Mouse (Mus musculus) kidney, adult 2 months (tissue): ENCODE data around the gene Abca7. TPM values are rescaled to one million over a fixed set of nuclear protein-coding genes. Genes with fewer than 3 reads are reported as not detected.

Experiments used
- DNase-seq: peaks from one replicate; pipeline ENCODE4 v3.0.0; 2021
- H3K27ac ChIP-seq: fragments of 200-500 bp; 2 replicates; pipeline ENCODE4 v1.5.1; 2012; ENCODE audit warnings: low read depth, low read length, control low read depth, inconsistent platforms; ENCODE audit not compliant: insufficient read depth
- H3K27me3 ChIP-seq: fragments of 200-500 bp; replicated peaks from 2 replicates; pipeline ENCODE4 v1.6.1; 2012; ENCODE audit warnings: mild to moderate bottlenecking, moderate library complexity, low read length, inconsistent platforms; ENCODE audit not compliant: control insufficient read depth, insufficient read depth
- H3K36me3 ChIP-seq: fragments of 200-500 bp; 2 replicates; pipeline ENCODE4 v1.6.1; 2012; ENCODE audit warnings: mild to moderate bottlenecking, moderate library complexity, low read length, inconsistent platforms; ENCODE audit not compliant: control insufficient read depth, insufficient read depth
- H3K4me1 ChIP-seq: fragments of 200-500 bp; 2 replicates; pipeline ENCODE4 v1.6.1; 2011; ENCODE audit warnings: low read length; ENCODE audit not compliant: control insufficient read depth, insufficient read depth
- H3K4me3 ChIP-seq: fragments of 200-500 bp; 2 replicates; pipeline ENCODE4 v1.5.1; 2011; ENCODE audit warnings: mild to moderate bottlenecking, low read depth, low read length, control low read depth; ENCODE audit not compliant: insufficient read depth
- CTCF ChIP-seq: fragments of 200-500 bp; conservative IDR thresholded peaks from 2 replicates; pipeline ENCODE4 v1.5.1; 2011; ENCODE audit warnings: low read depth, mild to moderate bottlenecking, control low read depth, low read length, moderate library complexity, mixed read lengths; ENCODE audit not compliant: insufficient read depth, insufficient read length
- POLR2A ChIP-seq: fragments of 200-500 bp; IDR thresholded peaks from one replicate; pipeline ENCODE4 v1.6.1; 2011; ENCODE audit warnings: low read depth, low read length, control low read depth
- WGBS: fragments of 180-500 bp; shearing (Covaris S2); methylation state at CpG from one replicate; pipeline ENCODE4 v1.1.7; 2018; 5-methylcytosine and 5-hydroxymethylcytosine counted together
- polyA plus RNA-seq: library from polyadenylated mRNA; depleted of rRNA; stranded (reverse); fragments of >200 nt; gene quantifications from 2 replicates; pipeline ENCODE4 v1.2.3, GENCODE M21; 2012

Gene Abca7
- polyA plus RNA-seq, 1 experiment, result 10.6 TPM

- 23% methylated on average over 27 of the region's 27 CpGs for WGBS
- TF ChIP-seq CTCF, result no peak
- TF ChIP-seq POLR2A, result no peak
- Histone ChIP-seq H3K4me1 (peaks cover 16% of the 10 kb centered on the region), H3K36me3 (no peaks in the 10 kb centered on the region), H3K27me3 (no peaks in the 10 kb centered on the region), H3K27ac (peak overlapping the region; percentile 84), H3K4me3 (peak overlapping the region; percentile 73)
- DNase-seq, result no peak
Measured at GRCm38 (mm10) chr10:79987771-79988505, 8.4 kb upstream of the Abca7 start.

- Histone ChIP-seq H3K36me3 (no peaks in the 10 kb centered on the region), H3K27ac (peak within 1 kb of the TSS; percentile 84), H3K4me3 (peak within 1 kb of the TSS; percentile 73), H3K4me1 (peaks cover 15% of the 10 kb centered on the region), H3K27me3 (no peaks in the 10 kb centered on the region)
- DNase-seq, result peak; percentile 76
- no peak for TF ChIP-seq CTCF
- TF ChIP-seq POLR2A, result no peak
- 2% methylated on average over 59 of the region's 59 CpGs for WGBS
Measured at GRCm38 (mm10) chr10:79988506-79989271, 7.6 kb upstream of the Abca7 start, which contains the start of gene Cnn2. Gene Cnn2 (plus strand): TSS chr10:79988584.

- Histone ChIP-seq H3K4me1 (peaks cover 15% of the 10 kb centered on the region), H3K27me3 (no peaks in the 10 kb centered on the region), H3K27ac (peak overlapping the region; percentile 44; the same call in 1 of the 2 replicates), H3K36me3 (no peaks in the 10 kb centered on the region), H3K4me3 (peak overlapping the region; percentile 73)
- no peak for DNase-seq
- TF ChIP-seq POLR2A (no peak), CTCF (no peak)
- WGBS, result 43% methylated on average over 8 of the region's 8 CpGs
Measured at GRCm38 (mm10) chr10:79989272-79989786, 7.0 kb upstream of the Abca7 start.

- Histone ChIP-seq H3K4me3 (peak overlapping the region; percentile 73), H3K27ac (peak overlapping the region; percentile 44; the same call in 1 of the 2 replicates)
- DNase-seq, result no peak
Measured at GRCm38 (mm10) chr10:79989870-79990269, 6.4 kb upstream of the Abca7 start.

GRCm38 (mm10) chr10:79991099-79991498 is 5.2 kb upstream of the Abca7 start:
- 73% methylated on average over 12 of the region's 12 CpGs for WGBS

More at GRCm38 (mm10) chr10:79989870-79990269, 6.4 kb upstream of the Abca7 start:
- no peak for TF ChIP-seq CTCF
- no peak for TF ChIP-seq POLR2A
- Histone ChIP-seq H3K4me1 (peaks cover 15% of the 10 kb centered on the region), H3K36me3 (no peaks in the 10 kb centered on the region), H3K27me3 (no peaks in the 10 kb centered on the region)
- 13% methylated on average over 15 of the region's 15 CpGs for WGBS

GRCm38 (mm10) chr10:79991548-79991947 is 4.7 kb upstream of the Abca7 start:
- Histone ChIP-seq H3K27me3 (no peaks in the 10 kb centered on the region), H3K4me3 (no peak overlapping the region), H3K4me1 (peaks cover 6% of the 10 kb centered on the region), H3K27ac (no peak overlapping the region), H3K36me3 (no peaks in the 10 kb centered on the region)
- TF ChIP-seq POLR2A (no peak), CTCF (0 out of 2 replicates have a peak, but pooled peaks have one; percentile 10)
- DNase-seq, result no peak
- 92% methylated on average over 6 of the region's 6 CpGs for WGBS

More at GRCm38 (mm10) chr10:79991099-79991498, 5.2 kb upstream of the Abca7 start:
- no peaks in the 10 kb centered on the region for H3K36me3 ChIP-seq
- TF ChIP-seq POLR2A (no peak), CTCF (no peak)
- peaks cover 9% of the 10 kb centered on the region for H3K4me1 ChIP-seq
- H3K27me3 ChIP-seq, result no peaks in the 10 kb centered on the region
- no peak for DNase-seq
- no peak overlapping the region for H3K27ac ChIP-seq
- no peak overlapping the region for H3K4me3 ChIP-seq
